Mouse (Mus musculus): ENCODE data around the gene Timm23.

GRCm38 (mm10) chr14:32166840-32167239 lies 34.9 kb downstream of the Timm23 start:
- TF ChIP-seq CTCF (IDR thresholded peaks at IDR 0.05; ENCODE audit: low read depth) (no peak), EP300 (optimal IDR thresholded peaks at IDR 0.05) (no peak)
